Mouse (Mus musculus) limb, embryonic 14.5 days (tissue): ENCODE results near the gene Icmt. TPM values are rescaled to one million over a fixed set of nuclear protein-coding genes. Genes with fewer than 3 reads are reported as not detected.

Experiments
- ATAC-seq: fragments of 200-750 bp; cut with Nextera tagmentation; 2 replicates; pipeline ENCODE4 v1.8.0; 2017; ENCODE audit warnings: low read depth, moderate number of reproducible peaks, moderate TSS enrichment; ENCODE audit not compliant: low FRiP score
- DNase-seq: peaks from one replicate; pipeline ENCODE4 v3.0.0-alpha.2; 2015; ENCODE audit warnings: low spot score
- H3K27ac ChIP-seq: fragments of 300-500 bp; sonication (generic); replicated peaks from 2 replicates; pipeline ENCODE4 v1.5.1; 2014; ENCODE audit warnings: low read depth, mild to moderate bottlenecking, low read length, moderate library complexity, mixed read lengths
- H3K27me3 ChIP-seq: fragments of 300-500 bp; sonication (generic); 2 replicates; pipeline ENCODE4 v1.6.1; 2014; ENCODE audit warnings: low read length, mixed read lengths; ENCODE audit not compliant: control insufficient read depth, insufficient read depth
- H3K36me3 ChIP-seq: fragments of 300-500 bp; sonication (generic); 2 replicates; pipeline ENCODE4 v1.6.1; 2014; ENCODE audit warnings: mild to moderate bottlenecking, low read length, moderate library complexity, mixed read lengths; ENCODE audit not compliant: control insufficient read depth, insufficient read depth
- H3K4me1 ChIP-seq: fragments of 300-500 bp; sonication (generic); 2 replicates; pipeline ENCODE4 v1.6.1; 2014; ENCODE audit warnings: antibody characterized with exemption, low read length, mixed read lengths; ENCODE audit not compliant: control insufficient read depth, insufficient read depth
- H3K4me2 ChIP-seq: fragments of 300-500 bp; sonication (generic); replicated peaks from 2 replicates; pipeline ENCODE4 v1.6.1; 2014; ENCODE audit warnings: low read depth, mild to moderate bottlenecking, low read length, moderate library complexity; ENCODE audit not compliant: severe bottlenecking
- H3K4me3 ChIP-seq: fragments of 300-500 bp; sonication (generic); replicated peaks from 2 replicates; pipeline ENCODE4 v1.5.1; 2014; ENCODE audit warnings: low read length
- H3K9ac ChIP-seq: fragments of 300-500 bp; sonication (generic); 2 replicates; pipeline ENCODE4 v1.6.1; 2014; ENCODE audit warnings: mild to moderate bottlenecking, low read depth, low read length, moderate library complexity; ENCODE audit not compliant: severe bottlenecking
- H3K9me3 ChIP-seq: fragments of 300-500 bp; sonication (generic); 2 replicates; pipeline ENCODE4 v1.6.1; 2016; ENCODE audit warnings: low read length; ENCODE audit not compliant: control insufficient read depth
- POLR2A ChIP-seq: fragments of 200-500 bp; IDR thresholded peaks from 2 replicates; pipeline ENCODE4 v1.8.0; 2012; ENCODE audit warnings: inconsistent platforms, mild to moderate bottlenecking, moderate library complexity, borderline replicate concordance; ENCODE audit not compliant: insufficient read depth, insufficient read length; ENCODE audit errors: extremely low read depth
- WGBS: fragments of 180-500 bp; shearing (Covaris S2); extraction: QIAGEN DNeasy Blood & Tissue Kit; methylation state at CpG from one replicate; pipeline ENCODE4 v1.1.7; 2014; 5-methylcytosine and 5-hydroxymethylcytosine counted together
- polyA plus RNA-seq, 2 experiments: library from polyadenylated mRNA; depleted of rRNA in 1 of 2; stranded (reverse) in 1 of 2; unstranded in 1 of 2; fragments of >200 nt; fragmentation: Nextera tagmentation in 1 of 2; extraction: Ambion mirVana in 1 of 2; gene quantifications; 2 replicates each; pipeline versions ENCODE4 v1.2.1 to v1.2.3; 2012 to 2014

Icmt gene
- polyA plus RNA-seq, 2 experiments = 26.6 to 27.6 TPM

GRCm38 (mm10) chr4:152312186-152312585 is 15.2 kb downstream of the Icmt start:
- H3K4me1 ChIP-seq = peaks cover 9% of the 10 kb centered on the region
- TF ChIP-seq POLR2A = no peak
- 3% methylated on average over 14 of the region's 14 CpGs for WGBS
- no peaks in the 10 kb centered on the region for H3K9me3 ChIP-seq
- no peak for ATAC-seq
- H3K27ac ChIP-seq = no peak overlapping the region
- H3K36me3 ChIP-seq = no peaks in the 10 kb centered on the region
- no peak overlapping the region for H3K4me3 ChIP-seq
- H3K27me3 ChIP-seq = peaks cover 62% of the 10 kb centered on the region
- H3K4me2 ChIP-seq = no peak overlapping the region
- H3K9ac ChIP-seq = no peak overlapping the region
- no peak for DNase-seq

- Histone ChIP-seq H3K9ac (no peak overlapping the region; the same call in 1 of the 2 replicates), H3K27me3 (peaks cover 73% of the 10 kb centered on the region), H3K4me1 (peaks cover 9% of the 10 kb centered on the region), H3K4me3 (peak overlapping the region; percentile 31), H3K27ac (no peak overlapping the region), H3K36me3 (no peaks in the 10 kb centered on the region), H3K4me2 (peak overlapping the region; percentile 53), H3K9me3 (no peaks in the 10 kb centered on the region)
- no peak for ATAC-seq
- TF ChIP-seq POLR2A = no peak
- no peak for DNase-seq
- WGBS = under 1% methylated on average over 25 of the region's 29 CpGs
These were observed 16.2 kb downstream of the Icmt start for GRCm38 (mm10) chr4:152313211-152313632.

GRCm38 (mm10) chr4:152313934-152314333 is 16.9 kb downstream of the Icmt start:
- peaks cover 77% of the 10 kb centered on the region for H3K27me3 ChIP-seq
- TF ChIP-seq POLR2A = no peak
- no peak overlapping the region; the same call in 1 of the 2 replicates for H3K4me2 ChIP-seq
- H3K27ac ChIP-seq = no peak overlapping the region
- DNase-seq (no peak), ATAC-seq (no peak)
- H3K9ac ChIP-seq = no peak overlapping the region
- no peak overlapping the region for H3K4me3 ChIP-seq
- no peaks in the 10 kb centered on the region for H3K36me3 ChIP-seq
- H3K9me3 ChIP-seq = no peaks in the 10 kb centered on the region
- peaks cover 9% of the 10 kb centered on the region for H3K4me1 ChIP-seq

DNA sequence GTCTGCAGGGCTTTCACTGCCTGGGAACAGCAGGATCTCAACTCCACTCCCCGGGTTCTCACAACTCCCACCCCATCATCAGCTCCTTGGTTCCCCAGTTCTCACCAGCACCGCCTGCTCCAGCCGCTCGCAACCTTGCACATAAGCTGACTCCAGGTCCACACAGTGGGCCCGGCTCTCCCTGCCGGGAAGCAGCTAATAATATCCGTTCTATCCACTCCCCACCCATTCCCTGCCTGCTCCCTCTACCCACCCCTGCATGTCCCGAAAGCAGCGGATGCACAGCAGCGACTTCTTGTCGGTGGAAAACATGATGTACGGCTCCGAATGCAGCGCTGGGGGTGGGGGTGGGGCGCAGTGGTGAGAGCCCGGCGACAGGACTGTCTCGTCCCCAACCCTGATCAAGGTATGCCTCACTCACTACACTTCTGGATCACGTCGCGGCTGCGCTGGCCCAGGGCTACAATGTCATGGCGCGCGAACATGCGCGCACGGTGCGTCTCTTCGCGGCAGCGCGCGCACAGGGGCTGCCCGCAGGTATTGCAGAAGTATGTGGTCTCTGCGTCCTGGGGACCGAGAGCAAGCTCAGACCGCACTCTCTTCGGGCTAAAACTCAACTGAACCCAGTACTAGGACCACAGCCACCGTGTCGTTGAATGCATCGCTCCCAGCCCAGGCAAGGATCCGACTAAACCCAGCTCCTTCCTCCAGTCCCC is 18.6 kb downstream of the Icmt start:
- DNase-seq = no peak
- Histone ChIP-seq H3K4me3 (peak overlapping the region; percentile 26), H3K36me3 (no peaks in the 10 kb centered on the region), H3K4me1 (peaks cover 9% of the 10 kb centered on the region), H3K9me3 (no peaks in the 10 kb centered on the region), H3K4me2 (peak overlapping the region; percentile 45), H3K27me3 (peaks cover 76% of the 10 kb centered on the region), H3K27ac (no peak overlapping the region), H3K9ac (no peak overlapping the region)
- WGBS = under 1% methylated on average over 43 of the region's 43 CpGs
- no peak for TF ChIP-seq POLR2A
- ATAC-seq = no peak

GRCm38 (mm10) chr4:152317631-152318033 is 20.6 kb downstream of the Icmt start:
- no peak for DNase-seq
- Histone ChIP-seq H3K4me2 (no peak overlapping the region), H3K36me3 (no peaks in the 10 kb centered on the region), H3K27ac (no peak overlapping the region), H3K27me3 (peaks cover 62% of the 10 kb centered on the region), H3K9ac (no peak overlapping the region), H3K9me3 (no peaks in the 10 kb centered on the region), H3K4me3 (no peak overlapping the region), H3K4me1 (peaks cover 9% of the 10 kb centered on the region)
- ATAC-seq = no peak
- WGBS = 82% methylated on average over 6 of the region's 6 CpGs
- no peak for TF ChIP-seq POLR2A
